Mouse (Mus musculus) hindbrain, embryonic 14.5 days (tissue): ENCODE measurements around the gene Lysmd4. TPM values are rescaled to one million over a fixed set of nuclear protein-coding genes. Genes with fewer than 3 reads are reported as not detected.

Source experiments
- ATAC-seq: fragments of 200-750 bp; cut with Nextera tagmentation; 2 replicates; pipeline ENCODE4 v1.8.0; 2017; ENCODE audit warnings: moderate number of reproducible peaks, mild to moderate bottlenecking, moderate TSS enrichment, moderate library complexity; ENCODE audit not compliant: low FRiP score
- DNase-seq: peaks from one replicate; pipeline ENCODE4 v3.0.0-alpha.2; 2015; ENCODE audit warnings: low spot score
- H3K27ac ChIP-seq: fragments of 300-500 bp; sonication (generic); 2 replicates; pipeline ENCODE4 v1.5.1; 2014; ENCODE audit warnings: mild to moderate bottlenecking, moderate library complexity
- H3K27me3 ChIP-seq: fragments of 300-500 bp; sonication (generic); 2 replicates; pipeline ENCODE4 v1.6.1; 2014; ENCODE audit warnings: mild to moderate bottlenecking, low read length, mixed read lengths; ENCODE audit not compliant: control insufficient read depth, insufficient read depth
- H3K36me3 ChIP-seq: fragments of 300-500 bp; sonication (generic); replicated peaks from 2 replicates; pipeline ENCODE4 v1.6.1; 2014; ENCODE audit not compliant: control insufficient read depth, insufficient read depth
- H3K4me1 ChIP-seq: fragments of 300-500 bp; sonication (generic); replicated peaks from 2 replicates; pipeline ENCODE4 v1.6.1; 2014; ENCODE audit warnings: antibody characterized with exemption, low read length, mixed read lengths; ENCODE audit not compliant: control insufficient read depth, insufficient read depth
- H3K4me2 ChIP-seq: fragments of 300-500 bp; sonication (generic); replicated peaks from 2 replicates; pipeline ENCODE4 v1.6.1; 2014; ENCODE audit warnings: mild to moderate bottlenecking, moderate library complexity
- H3K4me3 ChIP-seq: fragments of 300-500 bp; sonication (generic); replicated peaks from 2 replicates; pipeline ENCODE4 v1.5.1; 2014; ENCODE audit warnings: mild to moderate bottlenecking, low read length
- H3K9ac ChIP-seq: fragments of 300-500 bp; sonication (generic); 2 replicates; pipeline ENCODE4 v1.6.1; 2014
- H3K9me3 ChIP-seq: fragments of 300-500 bp; sonication (generic); 2 replicates; pipeline ENCODE4 v1.6.1; 2016; ENCODE audit warnings: low read length; ENCODE audit not compliant: control insufficient read depth
- WGBS: fragments of 180-500 bp; shearing (Covaris S2); extraction: QIAGEN DNeasy Blood & Tissue Kit; methylation state at CpG from one replicate; pipeline ENCODE4 v1.1.7; 2014; 5-methylcytosine and 5-hydroxymethylcytosine counted together
- polyA plus RNA-seq: library from polyadenylated mRNA; unstranded; fragments of >200 nt; fragmentation: Nextera tagmentation; extraction: Ambion mirVana; gene quantifications from 2 replicates; pipeline ENCODE4 v1.2.1, GENCODE M21; 2014

Gene Lysmd4
- polyA plus RNA-seq, 1 experiment from 2014 or later = 29.8 TPM

DNA sequence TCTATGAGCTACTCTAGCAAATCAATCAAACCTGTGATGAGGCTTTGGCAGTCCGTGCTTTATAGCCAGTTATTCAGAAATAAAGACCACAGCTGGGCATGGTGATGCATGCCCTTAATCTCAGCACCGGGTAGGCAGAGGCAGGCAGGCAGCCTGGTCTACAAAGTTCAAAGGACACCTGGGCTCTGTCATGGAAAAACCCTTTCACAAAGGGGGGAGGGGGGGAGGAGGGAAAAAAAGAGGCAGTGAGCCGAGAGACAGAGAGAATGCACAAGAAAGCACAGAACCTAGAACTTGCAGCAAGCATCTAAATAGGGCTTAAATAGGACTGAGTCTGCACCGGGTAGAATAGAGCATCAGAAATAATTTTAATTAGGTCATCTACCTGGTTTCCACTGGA is 130.6 kb downstream of the Lysmd4 start:
- no peaks in the 10 kb centered on the region for H3K27me3 ChIP-seq
- ATAC-seq = no peak
- H3K4me1 ChIP-seq = no peaks in the 10 kb centered on the region
- H3K9me3 ChIP-seq = peaks cover 14% of the 10 kb centered on the region; the same call in 1 of the 2 replicates
- H3K27ac ChIP-seq = no peak overlapping the region
- H3K36me3 ChIP-seq = no peaks in the 10 kb centered on the region
- no peak for DNase-seq
- H3K4me3 ChIP-seq = no peak overlapping the region
- H3K4me2 ChIP-seq = no peak overlapping the region
- no peak overlapping the region for H3K9ac ChIP-seq
- WGBS = 77% methylated on average over 4 of the region's 4 CpGs

DNA sequence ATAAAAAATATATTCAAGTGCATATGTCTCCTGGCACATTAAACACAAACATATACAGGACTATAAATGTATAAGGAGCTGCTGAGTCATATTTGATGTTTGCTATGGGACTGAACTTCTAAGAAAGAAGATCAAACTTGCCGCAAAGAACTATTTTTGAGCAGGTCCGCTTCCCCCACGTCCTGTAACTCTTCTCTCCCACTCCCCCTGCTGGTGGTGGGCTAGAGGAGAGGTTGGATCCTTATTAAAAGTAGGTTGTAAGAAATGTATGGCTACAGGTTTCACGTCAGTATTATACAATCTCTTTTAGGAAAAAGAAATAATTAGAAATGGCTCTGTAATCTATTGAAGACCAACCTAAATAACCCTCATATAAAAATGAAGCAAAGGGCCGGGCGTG is 131.3 kb downstream of the Lysmd4 start:
- DNase-seq (no peak), ATAC-seq (no peak)
- no peak overlapping the region for H3K27ac ChIP-seq
- H3K27me3 ChIP-seq = no peaks in the 10 kb centered on the region
- no peak overlapping the region for H3K9ac ChIP-seq
- H3K4me1 ChIP-seq = no peaks in the 10 kb centered on the region
- H3K4me3 ChIP-seq = no peak overlapping the region
- H3K36me3 ChIP-seq = no peaks in the 10 kb centered on the region
- H3K4me2 ChIP-seq = no peak overlapping the region
- peaks cover 14% of the 10 kb centered on the region; the same call in 1 of the 2 replicates for H3K9me3 ChIP-seq
- WGBS = 90% methylated on average over 6 of the region's 6 CpGs

GRCm38 (mm10) chr7:67355870-67356269 is 133.5 kb downstream of the Lysmd4 start:
- no peak overlapping the region for H3K4me3 ChIP-seq
- H3K36me3 ChIP-seq = no peaks in the 10 kb centered on the region
- no peaks in the 10 kb centered on the region for H3K27me3 ChIP-seq
- no peaks in the 10 kb centered on the region for H3K4me1 ChIP-seq
- H3K4me2 ChIP-seq = no peak overlapping the region
- no peak for ATAC-seq
- 96% methylated on average over 5 of the region's 5 CpGs for WGBS
- H3K27ac ChIP-seq = no peak overlapping the region
- H3K9me3 ChIP-seq = peaks cover 14% of the 10 kb centered on the region; the same call in 1 of the 2 replicates
- DNase-seq = no peak
- no peak overlapping the region for H3K9ac ChIP-seq

Other genes starting within 250 kb of the Lysmd4 start
- 44.9 and 48.2 TPM in 2 replicates for gene Mef2a, start 150.3 kb downstream of the Lysmd4 start, polyA plus RNA-seq